Mouse (Mus musculus) stomach, embryonic 14.5 days (tissue): ENCODE measurements around the gene Sertad1. TPM values are rescaled to one million over a fixed set of nuclear protein-coding genes. Genes with fewer than 3 reads are reported as not detected.

Experiments
- ATAC-seq: fragments of 200-750 bp; cut with Nextera tagmentation; 2 replicates; pipeline ENCODE4 v1.8.0; 2017; ENCODE audit warnings: low read depth, moderate TSS enrichment; ENCODE audit not compliant: insufficient number of reproducible peaks, insufficient read depth, low FRiP score
- H3K27ac ChIP-seq: fragments of 300-500 bp; sonication (generic); 2 replicates; pipeline ENCODE4 v1.5.1; 2014; ENCODE audit warnings: mild to moderate bottlenecking, low read length, moderate library complexity, mixed read lengths
- H3K27me3 ChIP-seq: fragments of 300-500 bp; sonication (generic); 2 replicates; pipeline ENCODE4 v1.6.1; 2014; ENCODE audit warnings: low read length, control low read depth, mixed read lengths; ENCODE audit not compliant: control insufficient read depth, insufficient read depth
- H3K36me3 ChIP-seq: fragments of 300-500 bp; sonication (generic); 2 replicates; pipeline ENCODE4 v1.6.1; 2014; ENCODE audit warnings: mild to moderate bottlenecking, control low read depth, low read length, moderate library complexity, mixed read lengths; ENCODE audit not compliant: control insufficient read depth, insufficient read depth
- H3K4me1 ChIP-seq: fragments of 300-500 bp; sonication (generic); 2 replicates; pipeline ENCODE4 v1.6.1; 2014; ENCODE audit warnings: low read length, control low read depth, mixed read lengths; ENCODE audit not compliant: control insufficient read depth, insufficient read depth
- H3K4me2 ChIP-seq: fragments of 300-500 bp; sonication (generic); replicated peaks from 2 replicates; pipeline ENCODE4 v1.6.1; 2014; ENCODE audit warnings: low read depth, low read length, control low read depth
- H3K4me3 ChIP-seq: fragments of 300-500 bp; sonication (generic); 2 replicates; pipeline ENCODE4 v1.5.1; 2014; ENCODE audit warnings: low read depth, low read length, control low read depth
- H3K9ac ChIP-seq: fragments of 300-500 bp; sonication (generic); replicated peaks from 2 replicates; pipeline ENCODE4 v1.6.1; 2014; ENCODE audit warnings: low read depth, mild to moderate bottlenecking, control low read depth, low read length, moderate library complexity, mixed read lengths
- H3K9me3 ChIP-seq: fragments of 300-500 bp; sonication (generic); 2 replicates; pipeline ENCODE4 v1.6.1; 2016; ENCODE audit warnings: low read depth, low read length, control low read depth; ENCODE audit not compliant: control insufficient read depth
- WGBS: fragments of 180-500 bp; shearing (Covaris S2); extraction: QIAGEN DNeasy Blood & Tissue Kit; methylation state at CpG from one replicate; pipeline ENCODE4 v1.1.7; 2014; 5-methylcytosine and 5-hydroxymethylcytosine counted together
- polyA plus RNA-seq: library from polyadenylated mRNA; unstranded; fragments of >200 nt; fragmentation: Nextera tagmentation; extraction: Ambion mirVana; gene quantifications from 2 replicates; pipeline ENCODE4 v1.2.1, GENCODE M21; 2014

The Sertad1 gene
- polyA plus RNA-seq, 1 experiment from 2014 or later, result 35.5 TPM

DNA sequence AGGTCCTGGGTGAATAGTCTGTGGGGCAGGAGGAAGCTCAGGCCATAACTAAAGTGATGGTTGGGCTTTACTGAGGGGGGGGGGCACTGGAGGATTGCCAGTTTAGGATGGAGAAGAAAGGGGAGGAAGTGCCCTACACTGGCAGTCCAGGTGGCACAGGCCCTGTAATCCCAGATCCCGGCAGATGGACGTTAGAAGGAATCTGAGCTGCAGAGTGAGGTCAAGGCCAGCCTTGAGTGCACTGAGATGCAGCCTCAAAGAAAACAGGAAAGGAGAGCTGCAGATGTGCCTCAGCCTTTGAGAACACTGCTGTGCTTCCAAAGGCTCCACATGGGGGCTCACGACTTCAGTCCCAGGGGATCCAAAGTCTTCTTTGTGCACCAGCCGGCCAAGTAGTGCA, 19.1 kb upstream of the Sertad1 start:
- ATAC-seq, result no peak
- Histone ChIP-seq H3K4me3 (no peak overlapping the region), H3K27ac (no peak overlapping the region), H3K9me3 (no peaks in the 10 kb centered on the region), H3K9ac (no peak overlapping the region), H3K4me1 (0 out of 2 replicates have a peak, but pooled peaks cover 2% of the 10 kb centered on the region), H3K27me3 (no peaks in the 10 kb centered on the region), H3K36me3 (no peaks in the 10 kb centered on the region; the same call in 1 of the 2 replicates), H3K4me2 (no peak overlapping the region)
- 22% methylated on average over 4 of the region's 4 CpGs for WGBS

DNA sequence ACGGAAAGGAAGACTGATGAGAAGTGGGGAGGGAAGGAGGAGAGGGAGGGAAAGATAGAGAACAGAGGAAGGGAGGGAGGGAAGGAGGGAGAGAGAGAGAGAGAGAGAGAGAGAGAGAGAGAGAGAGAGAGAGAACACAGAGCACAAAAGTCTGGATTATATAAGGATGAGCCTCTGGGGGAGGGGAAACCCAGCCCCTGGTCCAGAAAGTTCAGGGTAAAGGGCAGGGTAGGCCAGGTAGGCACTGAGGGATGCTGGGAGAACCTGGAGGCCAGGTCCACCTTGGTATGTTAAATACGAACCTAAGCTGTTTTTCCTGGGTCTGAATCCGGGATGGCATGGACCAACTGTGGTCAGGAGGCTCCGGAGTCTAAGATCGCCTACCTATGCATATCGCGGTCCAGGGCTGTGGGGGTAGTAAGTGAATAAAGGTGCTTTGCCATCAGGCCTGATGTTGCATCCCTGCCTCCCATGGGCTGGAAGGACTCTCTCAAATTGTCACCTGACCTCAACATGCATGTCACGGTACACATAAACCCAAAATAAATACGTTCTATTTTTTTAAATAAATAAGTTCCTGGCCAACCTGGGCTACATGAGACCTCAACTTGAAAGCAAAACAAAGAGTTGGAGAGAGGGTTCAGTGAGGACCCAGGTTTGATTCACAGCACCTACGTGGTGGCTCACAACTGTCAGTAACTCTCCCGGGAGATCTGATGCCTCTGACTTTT, 15.2 kb upstream of the Sertad1 start:
- Histone ChIP-seq H3K4me1 (0 out of 2 replicates have a peak, but pooled peaks cover 3% of the 10 kb centered on the region), H3K36me3 (peaks cover 6% of the 10 kb centered on the region; the same call in 1 of the 2 replicates), H3K27ac (no peak overlapping the region), H3K27me3 (no peaks in the 10 kb centered on the region), H3K9me3 (no peaks in the 10 kb centered on the region), H3K4me3 (no peak overlapping the region), H3K9ac (no peak overlapping the region), H3K4me2 (no peak overlapping the region)
- 87% methylated on average over 11 of the region's 11 CpGs for WGBS
- no peak for ATAC-seq

DNA sequence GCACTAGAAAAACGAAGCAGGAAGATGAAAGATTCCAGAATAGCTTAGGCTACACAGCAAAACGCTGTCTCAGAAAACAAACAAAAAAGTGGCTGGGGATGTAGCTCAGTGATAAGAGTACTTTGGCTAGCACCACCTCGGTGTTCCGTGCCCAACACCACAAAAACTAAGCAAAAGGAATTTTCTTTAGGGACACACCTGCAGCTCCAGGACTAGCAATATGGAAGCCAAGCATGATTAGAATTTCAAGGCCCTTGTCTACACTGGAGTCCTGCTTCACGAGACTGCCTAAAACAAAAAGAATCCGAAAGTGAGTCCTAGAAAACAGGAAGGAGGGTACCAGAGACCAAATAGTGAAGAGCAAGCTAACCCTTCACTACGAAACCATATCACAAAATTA, 14.1 kb upstream of the Sertad1 start:
- Histone ChIP-seq H3K27ac (peak overlapping the region; percentile 95), H3K9ac (0 out of 2 replicates have a peak overlapping the region, but pooled peaks have one; percentile 10), H3K4me2 (peak overlapping the region; percentile 53), H3K27me3 (no peaks in the 10 kb centered on the region), H3K4me3 (peak overlapping the region; percentile 82), H3K4me1 (0 out of 2 replicates have a peak, but pooled peaks cover 3% of the 10 kb centered on the region), H3K9me3 (no peaks in the 10 kb centered on the region), H3K36me3 (peaks cover 12% of the 10 kb centered on the region; the same call in 1 of the 2 replicates)
- WGBS, result 19% methylated on average over 7 of the region's 7 CpGs
- no peak for ATAC-seq

DNA sequence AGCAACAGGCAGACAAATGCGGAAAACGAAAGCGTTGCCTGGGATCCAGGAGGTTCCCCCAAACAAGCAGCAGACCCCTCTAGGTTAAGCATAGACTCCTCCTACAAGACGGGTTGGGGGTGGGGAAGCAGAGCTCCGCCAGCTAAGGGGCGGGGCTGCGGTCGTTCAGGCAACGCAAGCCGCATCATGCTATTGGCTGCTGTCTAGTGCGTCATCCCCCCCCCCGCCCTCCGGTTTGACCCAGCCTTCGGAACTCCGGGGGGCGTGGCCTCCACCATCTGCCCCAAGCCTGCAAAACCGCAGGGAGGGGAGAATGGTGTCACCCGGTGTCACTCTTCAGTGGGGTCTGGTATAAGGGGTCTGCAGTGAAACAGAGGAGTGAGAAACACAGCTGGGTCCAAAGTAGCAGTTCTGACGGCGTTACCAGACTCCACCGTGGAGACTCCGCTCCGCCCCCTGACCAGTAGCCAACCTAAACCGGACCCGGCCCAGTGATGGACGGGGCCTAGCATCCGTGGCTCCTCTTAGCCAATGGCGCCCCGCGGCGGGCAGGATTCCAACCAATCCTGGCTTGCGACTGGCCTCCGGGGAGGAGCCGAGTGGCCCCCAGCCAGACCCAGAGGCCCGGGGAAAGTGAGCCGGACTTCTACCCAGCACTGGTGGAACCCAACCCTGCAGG, 13.4 kb upstream of the Sertad1 start, which contains the start of gene Sertad3:
TSS of gene Sertad3 (plus strand) at position 613 of the 679 bp plus-strand sequence.
- Histone ChIP-seq H3K27me3 (no peaks in the 10 kb centered on the region), H3K4me2 (peak within 1 kb of the TSS; percentile 53), H3K9me3 (no peaks in the 10 kb centered on the region), H3K4me3 (peak within 1 kb of the TSS; percentile 82), H3K27ac (peak within 1 kb of the TSS; percentile 95), H3K9ac (peak within 1 kb of the TSS; percentile 41), H3K4me1 (0 out of 2 replicates have a peak, but pooled peaks cover 3% of the 10 kb centered on the region), H3K36me3 (peaks cover 14% of the 10 kb centered on the region; the same call in 1 of the 2 replicates)
- under 1% methylated on average over 36 of the region's 36 CpGs for WGBS
- ATAC-seq, result peak; percentile 90

DNA sequence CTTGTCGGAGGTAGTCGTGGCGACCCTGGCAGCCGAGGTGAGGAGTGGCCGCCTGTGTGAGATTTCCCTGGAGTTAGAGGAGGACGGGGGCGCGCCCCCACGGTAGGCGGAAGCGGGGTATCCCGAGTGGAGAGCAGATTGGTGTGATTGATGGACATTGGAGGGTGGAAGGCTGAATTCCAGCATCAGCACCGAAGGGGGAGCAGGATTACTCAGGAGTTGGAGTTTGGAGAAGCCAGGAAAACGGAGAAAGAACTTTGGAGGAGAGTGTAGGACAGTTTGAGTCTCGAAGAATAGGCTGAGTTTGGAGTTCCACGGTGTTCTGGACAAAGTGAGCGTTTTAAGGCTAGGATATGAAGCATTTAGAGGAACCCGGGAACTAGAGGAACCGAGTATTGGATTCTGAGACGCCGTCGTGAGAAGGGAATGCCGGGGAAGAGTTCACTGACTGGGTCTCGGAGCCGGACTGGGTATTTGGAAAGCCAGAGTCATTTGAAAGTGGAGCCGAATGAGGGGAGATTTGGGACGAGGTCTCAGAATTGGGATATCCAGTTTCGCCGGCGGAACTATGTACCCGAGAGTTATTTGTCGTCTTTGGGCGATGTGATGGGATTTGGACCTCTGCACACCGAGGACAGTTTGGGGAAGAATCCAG, 12.7 kb upstream of the Sertad1 start:
- peak overlapping the region; percentile 53 for H3K4me2 ChIP-seq
- H3K9me3 ChIP-seq, result no peaks in the 10 kb centered on the region
- peak overlapping the region; percentile 41 for H3K9ac ChIP-seq
- peak overlapping the region; percentile 82 for H3K4me3 ChIP-seq
- no peak; the same call in 1 of the 2 replicates for ATAC-seq
- H3K27ac ChIP-seq, result peak overlapping the region; percentile 95
- no peaks in the 10 kb centered on the region for H3K27me3 ChIP-seq
- under 1% methylated on average over 34 of the region's 34 CpGs for WGBS
- 0 out of 2 replicates have a peak, but pooled peaks cover 3% of the 10 kb centered on the region for H3K4me1 ChIP-seq
- peaks cover 14% of the 10 kb centered on the region; the same call in 1 of the 2 replicates for H3K36me3 ChIP-seq

DNA sequence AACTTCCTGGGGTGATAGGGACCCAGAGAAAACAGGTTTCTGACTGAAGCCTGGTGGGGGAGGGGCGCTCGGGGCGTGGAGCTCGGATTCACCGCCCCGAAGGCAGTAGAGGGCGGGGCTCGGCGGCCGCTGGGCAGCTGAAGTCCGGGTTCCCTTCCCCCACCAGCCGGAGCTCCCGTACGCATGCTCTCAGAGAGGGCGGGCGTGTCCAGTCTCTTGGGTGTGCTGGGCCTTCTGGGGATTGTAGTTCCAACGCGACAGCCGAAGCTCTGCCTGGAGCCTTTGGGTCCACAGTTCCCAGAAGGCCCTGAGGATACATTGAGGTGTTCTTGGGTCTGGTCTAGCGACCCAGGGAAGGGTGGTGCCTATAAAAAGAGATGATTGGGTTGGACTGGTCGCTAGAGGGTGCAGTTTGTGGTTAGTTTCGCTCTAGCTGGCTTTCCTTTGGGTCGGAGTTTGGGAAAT, 12.2 kb upstream of the Sertad1 start:
- peaks cover 14% of the 10 kb centered on the region; the same call in 1 of the 2 replicates for H3K36me3 ChIP-seq
- H3K4me2 ChIP-seq, result peak overlapping the region; percentile 53
- H3K27me3 ChIP-seq, result no peaks in the 10 kb centered on the region
- 0 out of 2 replicates have a peak, but pooled peaks cover 3% of the 10 kb centered on the region for H3K4me1 ChIP-seq
- peak overlapping the region; percentile 82 for H3K4me3 ChIP-seq
- WGBS, result under 1% methylated on average over 23 of the region's 23 CpGs
- H3K9me3 ChIP-seq, result no peaks in the 10 kb centered on the region
- peak overlapping the region; percentile 41 for H3K9ac ChIP-seq
- peak overlapping the region; percentile 95 for H3K27ac ChIP-seq
- peak; percentile 94 for ATAC-seq

DNA sequence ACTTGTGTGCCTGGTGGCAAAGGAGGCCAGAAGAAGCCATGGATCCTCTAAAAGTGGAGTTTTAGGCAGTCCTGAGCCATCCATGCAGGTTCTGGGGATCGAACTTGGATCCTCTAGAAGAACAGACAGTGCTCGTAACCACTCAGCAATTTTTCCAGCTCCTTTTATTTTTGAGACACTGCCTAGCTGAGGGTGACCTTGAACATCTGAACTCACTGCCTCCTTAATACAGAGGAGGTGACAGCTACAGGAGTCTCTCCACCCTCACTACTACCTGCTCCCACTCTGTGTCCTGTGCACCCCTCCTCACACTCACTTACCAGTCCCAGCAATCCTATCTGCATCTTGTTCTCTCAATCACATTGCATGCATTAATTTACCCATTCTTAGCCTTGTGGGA, 11.1 kb upstream of the Sertad1 start:
- ATAC-seq, result no peak

More for the DNA sequence above, 11.1 kb upstream of the Sertad1 start:
- no peak overlapping the region for H3K4me3 ChIP-seq
- H3K27ac ChIP-seq, result no peak overlapping the region
- H3K36me3 ChIP-seq, result peaks cover 14% of the 10 kb centered on the region; the same call in 1 of the 2 replicates
- H3K4me2 ChIP-seq, result peak overlapping the region; percentile 53; the same call in 1 of the 2 replicates
- WGBS, result 93% methylated on average over 2 of the region's 2 CpGs
- H3K4me1 ChIP-seq, result 0 out of 2 replicates have a peak, but pooled peaks cover 3% of the 10 kb centered on the region
- H3K27me3 ChIP-seq, result no peaks in the 10 kb centered on the region
- no peaks in the 10 kb centered on the region for H3K9me3 ChIP-seq
- no peak overlapping the region for H3K9ac ChIP-seq
